Mouse (Mus musculus): ENCODE results near the gene Gm20388.
"Not testable (repeated sequence)": the region's sequence is repeated elsewhere in the genome, so short reads cannot be mapped to it uniquely, and the experiment has no call there.

The Gm20388 gene

GRCm38 (mm10) chr8:123474549-123474948 lies 3563.9 kb downstream of the Gm20388 start:
- not testable (repeated sequence) for DNase-seq (ENCODE audit: low spot score)

DNA sequence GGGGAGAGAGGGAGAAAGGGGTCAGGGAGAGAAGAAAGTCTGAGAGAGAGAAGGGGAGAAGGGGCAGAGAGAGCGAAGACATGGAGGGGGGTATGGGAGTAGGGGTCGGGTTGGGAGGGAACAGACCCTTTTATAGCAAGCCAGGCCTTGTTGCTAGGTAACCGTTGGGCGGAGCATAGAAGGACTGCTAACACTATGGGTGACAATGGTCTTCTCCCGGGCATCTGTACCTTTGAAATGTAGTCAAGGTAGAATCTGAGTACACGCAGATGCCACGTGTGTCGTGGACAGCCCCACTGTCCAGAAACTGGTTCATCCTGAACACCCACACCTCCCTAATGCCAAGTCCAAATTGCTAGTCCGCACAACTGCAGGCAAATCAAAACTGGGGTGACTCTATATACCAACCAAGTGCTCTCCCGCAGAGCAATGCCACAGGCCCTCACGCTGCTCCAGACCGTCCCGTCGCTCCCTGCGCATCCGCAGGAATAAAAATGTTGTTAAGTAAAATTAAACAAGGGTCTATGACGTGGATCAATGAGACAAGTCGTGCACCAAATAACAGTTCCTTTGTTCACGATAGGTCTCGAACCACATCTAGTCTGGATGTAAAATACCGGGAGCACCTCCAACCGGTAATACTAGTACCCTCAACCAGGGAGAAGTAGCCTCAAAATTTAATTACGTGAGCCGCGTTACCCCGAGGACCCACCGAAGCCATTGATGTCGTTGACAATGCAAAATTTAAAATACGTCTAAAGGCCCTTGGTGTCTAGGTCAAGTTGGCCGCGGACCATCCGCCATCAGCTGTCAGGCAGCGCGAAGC lies 3566.5 kb downstream of the Gm20388 start:
- peak; percentile 41 for DNase-seq (ENCODE audit: low spot score)

- DNase-seq (ENCODE audit: low spot score): peak; percentile 93
Observed at GRCm38 (mm10) chr8:123477737-123478258, 3567.2 kb downstream of the Gm20388 start, which contains the start of gene Afg3l1. Afg3l1 (plus strand) TSS chr8:123477903.

GRCm38 (mm10) chr8:123478456-123479218 lies 3568.0 kb downstream of the Gm20388 start:
- DNase-seq (ENCODE audit: low spot score): peak; percentile 43

GRCm38 (mm10) chr8:123482627-123483026 lies 3572.0 kb downstream of the Gm20388 start:
- DNase-seq (ENCODE audit: low spot score): peak; percentile 22

DNA sequence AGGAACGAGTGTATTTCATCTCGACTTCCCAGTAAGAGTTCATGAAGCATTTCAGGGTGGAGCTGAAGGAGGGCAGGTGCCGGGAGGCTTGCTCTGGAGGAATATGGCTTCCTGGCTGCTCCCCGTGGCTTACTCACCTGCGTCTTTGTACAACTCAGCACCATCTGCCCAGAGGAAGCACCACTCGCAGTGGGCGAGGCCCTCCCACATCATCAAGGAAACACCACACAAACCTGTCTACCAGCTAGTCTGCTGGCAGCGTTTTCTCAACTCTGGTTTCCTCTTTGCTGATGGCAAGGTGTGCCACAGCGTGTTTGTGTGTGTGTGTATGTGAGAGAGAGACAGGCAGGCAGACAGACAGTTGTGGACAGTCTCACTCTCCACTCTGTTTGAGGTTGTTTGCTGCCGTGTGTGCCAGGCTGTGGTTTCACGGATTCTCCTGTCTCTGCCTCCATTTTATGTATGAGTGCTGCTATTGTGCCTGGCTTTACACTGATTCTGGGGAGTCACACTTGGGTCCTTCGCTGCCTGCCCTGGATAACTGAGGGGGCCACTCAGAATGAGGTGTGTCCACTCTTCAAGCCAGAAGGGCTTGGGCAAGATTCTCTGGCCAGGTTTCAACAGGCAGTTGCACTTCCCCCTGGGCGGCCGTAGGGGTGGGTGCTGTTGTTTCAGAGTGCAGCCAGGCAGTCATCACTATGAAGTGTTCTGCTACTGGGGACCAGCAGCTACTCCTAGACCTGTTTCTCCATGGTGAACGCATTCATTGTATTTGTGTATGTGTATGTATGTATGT lies 3580.8 kb downstream of the Gm20388 start:
- no peak for DNase-seq (ENCODE audit: low spot score)

GRCm38 (mm10) chr8:123492898-123493297 lies 3582.3 kb downstream of the Gm20388 start:
- no peak for DNase-seq (ENCODE audit: low spot score)

GRCm38 (mm10) chr8:123497699-123498098 lies 3587.1 kb downstream of the Gm20388 start:
- no peak for DNase-seq (ENCODE audit: low spot score)

DNA sequence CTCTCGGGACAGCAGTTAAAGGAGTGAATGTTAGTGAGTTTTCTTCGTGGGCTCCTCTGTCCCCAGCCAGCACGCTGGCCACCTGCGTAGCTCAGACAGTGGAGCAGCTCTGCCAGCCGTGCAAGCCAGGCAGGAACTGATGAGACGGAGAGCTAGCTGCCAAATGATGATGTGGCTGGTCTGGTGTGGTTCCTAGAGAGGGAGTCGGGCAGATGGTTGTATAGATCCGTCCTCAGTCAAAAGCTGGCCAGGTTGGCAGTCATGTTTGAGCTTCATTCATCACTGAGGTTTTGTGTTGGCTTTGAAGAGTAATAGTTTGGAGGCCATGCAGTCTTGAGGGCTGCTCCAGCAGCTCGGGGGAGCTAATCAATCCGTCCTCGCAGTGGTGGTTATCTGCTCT lies 3588.3 kb downstream of the Gm20388 start:
- no peak for DNase-seq (ENCODE audit: low spot score)

DNA sequence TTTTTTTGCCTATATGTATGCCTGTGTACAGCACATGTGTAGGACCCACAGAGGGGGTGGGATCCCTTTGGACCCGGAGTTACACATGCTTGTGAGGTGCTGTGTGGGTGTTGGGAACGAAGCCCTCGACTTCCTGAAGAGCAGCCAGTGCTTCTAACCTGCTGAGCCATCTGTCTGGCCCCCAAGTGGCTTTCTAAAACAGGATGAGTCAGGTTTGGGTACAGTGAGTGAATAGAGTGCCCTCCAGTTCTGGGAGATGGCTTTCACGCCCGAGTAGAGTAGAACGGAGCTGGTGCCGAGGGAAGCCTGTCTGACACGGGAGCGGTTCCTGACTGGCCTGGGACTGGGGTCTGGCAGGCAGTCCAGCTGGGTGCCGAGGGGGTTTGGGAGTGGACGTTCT lies 3588.9 kb downstream of the Gm20388 start:
- no peak for DNase-seq (ENCODE audit: low spot score)

- no peak for DNase-seq (ENCODE audit: low spot score)
Observed at GRCm38 (mm10) chr8:123502192-123502591, 3591.6 kb downstream of the Gm20388 start.

DNA sequence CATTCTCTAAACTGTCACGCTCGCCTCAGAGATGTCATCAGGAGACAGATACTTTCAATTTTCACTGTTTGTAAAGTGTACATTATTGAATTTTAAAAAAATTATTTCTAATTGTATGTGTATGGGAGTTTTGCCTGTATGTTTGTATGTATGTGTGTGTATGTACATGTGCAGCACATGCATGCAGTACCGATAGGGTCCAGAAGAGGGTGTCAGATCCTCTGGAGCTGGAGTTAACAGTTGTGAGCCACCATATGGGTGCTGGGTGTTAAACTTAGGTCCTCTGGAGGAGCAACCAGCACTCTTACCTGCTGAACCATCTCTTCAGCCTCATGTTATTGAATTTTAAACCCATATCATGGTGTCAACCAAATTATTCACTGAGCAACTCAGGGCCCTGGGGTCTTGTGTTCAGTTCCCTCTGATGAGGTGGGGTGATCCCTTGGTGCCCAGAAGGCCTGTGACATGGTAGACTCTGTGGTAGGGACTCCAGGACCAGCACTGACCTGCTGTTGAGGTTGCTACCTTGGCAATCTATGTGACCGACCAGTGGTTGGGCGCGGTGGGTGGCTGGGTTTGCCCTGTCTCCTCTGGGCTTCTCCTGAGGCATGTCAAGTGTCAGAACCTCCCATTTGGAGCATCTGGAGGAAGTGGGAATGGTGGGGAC lies 3593.3 kb downstream of the Gm20388 start:
- DNase-seq (ENCODE audit: low spot score): peak; percentile 16

DNA sequence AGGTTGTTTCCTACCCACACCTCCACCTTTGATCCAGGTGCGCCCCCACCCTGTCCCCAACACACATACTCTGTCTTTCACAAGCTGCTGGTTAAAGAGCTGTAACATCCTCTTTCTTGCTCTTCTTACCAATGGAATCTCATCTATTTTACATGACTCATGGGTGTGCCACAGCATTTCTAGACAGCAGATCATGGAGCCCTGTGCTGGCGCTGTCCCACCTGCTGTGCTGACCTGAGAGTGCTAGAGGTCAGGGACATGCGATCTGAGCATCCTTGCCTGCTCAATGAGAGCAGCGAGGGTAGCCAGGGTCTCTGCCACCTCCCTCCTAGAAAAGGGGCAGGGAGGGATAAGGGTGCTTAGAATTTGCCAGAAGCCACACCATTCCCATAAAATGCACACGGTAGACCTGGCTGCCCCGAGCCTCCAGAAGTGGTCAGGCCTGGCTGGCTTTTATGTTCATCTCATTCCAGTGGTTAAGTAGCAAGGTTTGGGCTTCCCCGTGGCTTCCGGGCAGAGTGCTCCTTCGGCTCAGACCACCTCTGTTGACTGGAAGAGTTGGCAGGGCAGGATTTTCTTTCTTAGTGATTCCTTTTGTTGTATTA lies 3594.1 kb downstream of the Gm20388 start:
- no peak for DNase-seq (ENCODE audit: low spot score)

- no peak for DNase-seq (ENCODE audit: low spot score)
Observed at GRCm38 (mm10) chr8:123505267-123505666, 3594.6 kb downstream of the Gm20388 start.

DNA sequence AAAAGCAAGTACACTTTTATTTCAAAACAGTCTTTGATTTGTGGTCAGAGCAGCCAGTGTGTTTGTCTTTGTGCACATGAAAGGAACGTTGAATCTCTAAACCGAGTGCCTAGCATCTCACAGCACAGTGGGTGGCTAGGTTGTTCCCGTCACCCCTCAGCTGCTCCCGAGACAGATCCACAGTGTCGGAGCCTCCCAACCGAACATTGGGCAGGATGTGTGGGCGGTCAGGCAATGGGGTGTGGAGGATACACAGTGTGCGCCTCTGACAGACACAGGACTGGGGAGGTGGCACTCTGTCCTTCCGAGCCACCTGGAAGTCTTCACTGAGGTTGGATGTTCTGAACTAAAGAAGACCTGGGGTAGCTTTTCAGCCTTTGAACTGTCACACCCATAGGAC lies 3595.1 kb downstream of the Gm20388 start:
- DNase-seq (ENCODE audit: low spot score): no peak

DNA sequence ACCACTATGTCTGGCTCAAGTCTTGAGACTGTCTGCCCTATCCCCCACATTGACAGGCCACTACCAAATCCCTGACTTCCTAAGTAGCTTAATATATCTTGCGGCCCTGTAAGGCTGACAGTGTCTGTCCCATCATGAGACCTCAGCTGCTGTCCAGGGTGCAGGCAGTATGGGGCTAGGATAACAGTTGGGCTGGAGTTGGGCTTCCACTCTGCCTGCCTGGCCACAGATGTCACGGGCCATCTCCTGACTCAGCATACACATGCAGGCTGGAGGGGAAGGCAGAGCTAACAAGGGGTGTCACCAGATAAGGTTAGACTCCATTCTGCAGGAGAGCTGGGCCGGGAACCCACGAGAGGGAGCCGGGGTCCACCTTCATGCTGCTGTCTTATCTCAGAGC lies 3596.5 kb downstream of the Gm20388 start:
- DNase-seq (ENCODE audit: low spot score): no peak

- DNase-seq (ENCODE audit: low spot score): no peak
Observed at GRCm38 (mm10) chr8:123510819-123511218, 3600.2 kb downstream of the Gm20388 start.

DNA sequence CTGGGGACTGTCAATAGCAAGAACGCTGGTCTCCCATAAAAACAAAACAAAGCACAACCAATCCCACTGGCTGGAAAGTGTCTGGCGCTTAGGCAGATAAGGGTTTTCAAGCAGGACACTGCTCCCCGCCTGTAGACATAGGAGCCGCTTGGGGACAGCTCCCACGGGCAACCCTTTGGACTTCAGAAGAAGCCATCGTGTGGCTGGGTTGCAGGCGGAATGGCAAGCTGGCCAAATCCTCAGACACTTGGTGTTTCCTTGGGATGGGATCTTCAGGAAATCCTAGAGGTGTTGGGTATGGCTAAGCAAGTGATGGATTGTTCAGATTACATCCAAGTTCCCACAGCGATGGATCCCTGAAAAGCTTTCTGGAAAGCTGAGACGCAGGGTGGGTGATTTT lies 3603.5 kb downstream of the Gm20388 start:
- DNase-seq (ENCODE audit: low spot score): peak; percentile 22

GRCm38 (mm10) chr8:123514781-123515539 lies 3604.3 kb downstream of the Gm20388 start, which contains the start of gene Dbndd1:
Dbndd1 (minus strand) TSS chr8:123515463.
- DNase-seq (ENCODE audit: low spot score): peak; percentile 80

DNA sequence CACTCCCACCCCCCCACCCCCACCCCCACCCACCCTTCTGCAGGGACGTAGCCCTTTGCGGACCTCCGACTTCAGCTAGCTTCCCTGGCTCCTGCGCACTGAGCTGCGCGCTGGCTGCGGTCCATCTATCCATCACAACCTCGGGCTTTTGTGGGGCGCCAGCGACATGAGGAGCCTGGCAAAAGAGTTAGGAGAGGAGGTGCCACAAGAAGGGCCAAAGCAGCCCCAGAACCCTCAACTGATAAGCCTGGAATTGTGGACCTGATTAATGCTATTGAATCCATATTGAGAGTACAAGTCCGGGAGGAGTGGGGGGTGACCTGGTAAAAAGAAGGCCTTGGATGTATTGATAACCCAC lies 3604.9 kb downstream of the Gm20388 start:
- DNase-seq (ENCODE audit: low spot score): no peak

Measured in retina, embryonic 14.5 days (tissue).